Mouse (Mus musculus) neural tube, embryonic 12.5 days (tissue): ENCODE data around the gene Cyp2s1. TPM values are rescaled to one million over a fixed set of nuclear protein-coding genes. Genes with fewer than 3 reads are reported as not detected.

Experiments
- ATAC-seq: fragments of 200-750 bp; cut with Nextera tagmentation; 2 replicates; pipeline ENCODE4 v1.8.0; 2017; ENCODE audit warnings: low read depth, mild to moderate bottlenecking, moderate TSS enrichment, moderate library complexity; ENCODE audit not compliant: low FRiP score
- H3K27ac ChIP-seq: fragments of 300-500 bp; sonication (generic); 2 replicates; pipeline ENCODE4 v1.5.1; 2016
- H3K27me3 ChIP-seq: fragments of 300-500 bp; sonication (generic); replicated peaks from 2 replicates; pipeline ENCODE4 v1.6.1; 2016; ENCODE audit warnings: mild to moderate bottlenecking
- H3K36me3 ChIP-seq: fragments of 300-500 bp; sonication (generic); 2 replicates; pipeline ENCODE4 v1.6.1; 2016; ENCODE audit warnings: mild to moderate bottlenecking
- H3K4me1 ChIP-seq: fragments of 300-500 bp; sonication (generic); 2 replicates; pipeline ENCODE4 v1.6.1; 2016
- H3K4me2 ChIP-seq: fragments of 300-500 bp; sonication (generic); replicated peaks from 2 replicates; pipeline ENCODE4 v1.6.1; 2016; ENCODE audit warnings: mild to moderate bottlenecking
- H3K4me3 ChIP-seq: fragments of 300-500 bp; sonication (generic); 2 replicates; pipeline ENCODE4 v1.5.1; 2016
- H3K9ac ChIP-seq: fragments of 300-500 bp; sonication (generic); 2 replicates; pipeline ENCODE4 v1.6.1; 2016; ENCODE audit warnings: mild to moderate bottlenecking
- H3K9me3 ChIP-seq: fragments of 300-500 bp; sonication (generic); 2 replicates; pipeline ENCODE4 v1.6.1; 2016; ENCODE audit warnings: mild to moderate bottlenecking
- WGBS: fragments of 180-500 bp; shearing (Covaris S2); methylation state at CpG from one replicate; pipeline ENCODE4 v1.1.7; 2016; 5-methylcytosine and 5-hydroxymethylcytosine counted together
- microRNA-seq: library from miRNA; unstranded; fragments of <30 nt; microRNA quantifications from one replicate; pipeline ENCODE4, GENCODE M21; 2017
- polyA plus RNA-seq: library from polyadenylated mRNA; unstranded; fragments of >200 nt; fragmentation: Nextera tagmentation; extraction: Ambion mirVana; gene quantifications from 2 replicates; pipeline ENCODE4 v1.2.1, GENCODE M21; 2016

The Cyp2s1 gene
- polyA plus RNA-seq, 1 experiment from 2014 or later: 4.0 TPM

GRCm38 (mm10) chr7:25764221-25764620, 52.5 kb downstream of the Cyp2s1 start:
- Histone ChIP-seq H3K9ac (no peak overlapping the region), H3K27me3 (no peaks in the 10 kb centered on the region), H3K27ac (no peak overlapping the region), H3K36me3 (peaks cover 17% of the 10 kb centered on the region), H3K4me1 (no peaks in the 10 kb centered on the region), H3K9me3 (no peaks in the 10 kb centered on the region), H3K4me2 (no peak overlapping the region), H3K4me3 (no peak overlapping the region)
- 68% methylated on average over 5 of the region's 5 CpGs for WGBS
- ATAC-seq: no peak

- Histone ChIP-seq H3K9me3 (no peaks in the 10 kb centered on the region), H3K9ac (no peak overlapping the region), H3K27ac (no peak overlapping the region), H3K4me1 (no peaks in the 10 kb centered on the region), H3K27me3 (no peaks in the 10 kb centered on the region), H3K36me3 (peaks cover 17% of the 10 kb centered on the region), H3K4me3 (no peak overlapping the region), H3K4me2 (no peak overlapping the region)
- WGBS: 72% methylated on average over 11 of the region's 11 CpGs
- no peak for ATAC-seq
Observed at GRCm38 (mm10) chr7:25763678-25764077, 53.0 kb downstream of the Cyp2s1 start.

GRCm38 (mm10) chr7:25761354-25761753, 55.4 kb downstream of the Cyp2s1 start:
- no peak overlapping the region for H3K9ac ChIP-seq
- H3K27ac ChIP-seq: no peak overlapping the region
- no peak overlapping the region for H3K4me2 ChIP-seq
- H3K4me3 ChIP-seq: no peak overlapping the region
- H3K4me1 ChIP-seq: no peaks in the 10 kb centered on the region
- 85% methylated on average over 10 of the region's 10 CpGs for WGBS
- H3K27me3 ChIP-seq: no peaks in the 10 kb centered on the region
- H3K9me3 ChIP-seq: no peaks in the 10 kb centered on the region
- peaks cover 12% of the 10 kb centered on the region for H3K36me3 ChIP-seq
- no peak for ATAC-seq

- Histone ChIP-seq H3K27ac (peak overlapping the region; percentile 38), H3K36me3 (peaks cover 10% of the 10 kb centered on the region), H3K9me3 (no peaks in the 10 kb centered on the region), H3K27me3 (no peaks in the 10 kb centered on the region), H3K4me3 (peak overlapping the region; percentile 97), H3K4me2 (peak overlapping the region; percentile 94), H3K9ac (peak overlapping the region; percentile 42; the same call in 1 of the 2 replicates), H3K4me1 (peaks cover 20% of the 10 kb centered on the region)
- WGBS: under 1% methylated on average over 18 of the region's 18 CpGs
- ATAC-seq: peak; percentile 42
Observed at GRCm38 (mm10) chr7:25756011-25756410, 60.7 kb downstream of the Cyp2s1 start.

GRCm38 (mm10) chr7:25755468-25755833, 61.3 kb downstream of the Cyp2s1 start:
- no peaks in the 10 kb centered on the region for H3K27me3 ChIP-seq
- peaks cover 15% of the 10 kb centered on the region for H3K36me3 ChIP-seq
- peak overlapping the region; percentile 94 for H3K4me2 ChIP-seq
- peak; percentile 55 for ATAC-seq
- no peaks in the 10 kb centered on the region for H3K9me3 ChIP-seq
- H3K9ac ChIP-seq: peak overlapping the region; percentile 42
- under 1% methylated on average over 15 of the region's 15 CpGs for WGBS
- peaks cover 20% of the 10 kb centered on the region for H3K4me1 ChIP-seq
- H3K27ac ChIP-seq: peak overlapping the region; percentile 38
- peak overlapping the region; percentile 97 for H3K4me3 ChIP-seq

- peak; percentile 93 for ATAC-seq
- peak within 1 kb of the TSS; percentile 94 for H3K4me2 ChIP-seq
- no peaks in the 10 kb centered on the region for H3K27me3 ChIP-seq
- peak within 1 kb of the TSS; percentile 96 for H3K9ac ChIP-seq
- H3K9me3 ChIP-seq: no peaks in the 10 kb centered on the region
- peaks cover 20% of the 10 kb centered on the region for H3K36me3 ChIP-seq
- H3K4me1 ChIP-seq: peaks cover 20% of the 10 kb centered on the region
- peak within 1 kb of the TSS; percentile 97 for H3K4me3 ChIP-seq
- H3K27ac ChIP-seq: peak within 1 kb of the TSS; percentile 88
- under 1% methylated on average over 55 of the region's 55 CpGs for whole genome bisulfite sequencing
Observed at GRCm38 (mm10) chr7:25754738-25755467, 61.8 kb downstream of the Cyp2s1 start, which contains the start of gene Hnrnpul1. TSS of gene Hnrnpul1 (minus strand) at chr7:25754757.

- Histone ChIP-seq H3K9me3 (no peaks in the 10 kb centered on the region), H3K4me2 (peak overlapping the region; percentile 94), H3K4me3 (peak overlapping the region; percentile 97), H3K27ac (peak overlapping the region; percentile 88), H3K27me3 (no peaks in the 10 kb centered on the region), H3K36me3 (peaks cover 25% of the 10 kb centered on the region), H3K4me1 (peaks cover 20% of the 10 kb centered on the region), H3K9ac (peak overlapping the region; percentile 96)
- WGBS: under 1% methylated on average over 30 of the region's 30 CpGs
- no peak for ATAC-seq
Observed at GRCm38 (mm10) chr7:25754439-25754737, 62.3 kb downstream of the Cyp2s1 start.

GRCm38 (mm10) chr7:25753643-25754438, 62.9 kb downstream of the Cyp2s1 start:
- H3K9ac ChIP-seq: peak overlapping the region; percentile 96
- no peaks in the 10 kb centered on the region for H3K9me3 ChIP-seq
- peaks cover 20% of the 10 kb centered on the region for H3K4me1 ChIP-seq
- WGBS: under 1% methylated on average over 46 of the region's 46 CpGs
- H3K27me3 ChIP-seq: no peaks in the 10 kb centered on the region
- H3K4me2 ChIP-seq: peak overlapping the region; percentile 94
- peaks cover 31% of the 10 kb centered on the region for H3K36me3 ChIP-seq
- peak overlapping the region; percentile 88 for H3K27ac ChIP-seq
- ATAC-seq: peak; percentile 14
- H3K4me3 ChIP-seq: peak overlapping the region; percentile 97

GRCm38 (mm10) chr7:25753076-25753475, 63.6 kb downstream of the Cyp2s1 start:
- H3K36me3 ChIP-seq: peaks cover 38% of the 10 kb centered on the region
- H3K27me3 ChIP-seq: no peaks in the 10 kb centered on the region
- no peak overlapping the region for H3K27ac ChIP-seq
- H3K4me1 ChIP-seq: peaks cover 20% of the 10 kb centered on the region
- no peaks in the 10 kb centered on the region for H3K9me3 ChIP-seq
- H3K4me2 ChIP-seq: peak overlapping the region; percentile 94
- peak overlapping the region; percentile 96 for H3K9ac ChIP-seq
- peak overlapping the region; percentile 97 for H3K4me3 ChIP-seq
- ATAC-seq: no peak

Small RNAs within 50 kb of the gene (microRNA-seq; reads per million reads assigned to microRNA genes)
- gene Gm24865: not detected

Other genes starting within 250 kb of the Cyp2s1 start
- gene Erich4, start 201.0 kb downstream of the Cyp2s1 start, polyA plus RNA-seq: not detected in 2 replicates
- gene Dmac2, start 197.5 kb downstream of the Cyp2s1 start, polyA plus RNA-seq: 27.5 and 31.2 TPM in 2 replicates
- gene B3gnt8, start 190.3 kb downstream of the Cyp2s1 start, polyA plus RNA-seq: 1.8 and 2.7 TPM in 2 replicates
- gene Bckdha, start 157.9 kb downstream of the Cyp2s1 start, polyA plus RNA-seq: 48.3 and 48.4 TPM in 2 replicates
- gene Exosc5, start 157.7 kb downstream of the Cyp2s1 start, polyA plus RNA-seq: 54.7 and 55.2 TPM in 2 replicates
- 3.4 and 5.7 TPM in 2 replicates for gene Tmem91, start 141.7 kb downstream of the Cyp2s1 start, polyA plus RNA-seq
- 34.8 and 35.7 TPM in 2 replicates for gene B9d2, start 136.1 kb downstream of the Cyp2s1 start, polyA plus RNA-seq
- 2.4 and 2.6 TPM in 2 replicates for gene Tgfb1, start 129.9 kb downstream of the Cyp2s1 start, polyA plus RNA-seq
- gene Ccdc97, start 97.8 kb downstream of the Cyp2s1 start, polyA plus RNA-seq: 31.3 and 34.0 TPM in 2 replicates
- 64.7 and 67.0 TPM in 2 replicates for gene Hnrnpul1, start 62.2 kb downstream of the Cyp2s1 start, polyA plus RNA-seq
- 33.0 and 35.7 TPM in 2 replicates for gene Axl, start 28.2 kb downstream of the Cyp2s1 start, polyA plus RNA-seq
- gene Cyp2b10, start 80.7 kb upstream of the Cyp2s1 start, polyA plus RNA-seq: not detected in 2 replicates
- gene Cyp2b13, start 244.6 kb upstream of the Cyp2s1 start, polyA plus RNA-seq: not detected in 2 replicates